Mouse (Mus musculus): ENCODE results near the gene Nudt4. TPM values are rescaled to one million over a fixed set of nuclear protein-coding genes. Genes with fewer than 3 reads are reported as not detected.
A peak's percentile ranks its signal among the peaks of the same experiment; 100 is the strongest.

Gene Nudt4
- total and polyA plus RNA-seq, 2 experiments from 2014 or later, result 71.2 to 87.6 TPM

DNA sequence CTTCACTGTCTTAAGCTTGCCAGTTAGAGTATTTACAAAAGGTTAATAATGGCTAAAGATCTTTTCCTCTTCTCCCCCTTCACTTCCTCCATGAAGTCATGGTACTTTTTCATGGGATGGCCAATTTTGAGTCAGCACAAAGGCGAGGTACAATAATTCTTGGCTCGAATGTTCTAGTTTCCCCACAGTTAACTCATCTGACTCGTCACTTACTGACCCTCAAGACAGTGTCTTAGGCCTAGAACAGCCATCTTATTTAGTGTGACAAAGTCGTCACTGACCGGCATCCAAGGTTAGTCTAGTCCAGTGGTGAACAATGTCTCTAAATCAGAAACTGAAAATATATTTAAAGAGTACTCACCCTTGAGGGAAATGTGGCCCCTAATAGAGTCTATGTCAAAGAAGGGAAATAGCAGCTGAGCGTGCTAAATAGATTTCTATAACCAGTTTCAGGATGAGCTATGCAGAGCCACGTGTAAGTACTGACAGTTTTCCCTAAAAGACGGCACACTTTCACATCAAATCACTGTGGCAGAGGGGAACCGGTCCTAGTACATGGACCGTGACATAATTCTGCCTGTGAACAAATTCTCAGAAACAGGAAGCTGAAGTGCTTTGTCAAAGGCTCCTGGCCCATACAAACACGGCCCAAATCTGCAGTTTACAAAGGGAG, 15.7 kb downstream of the Nudt4 start:
- Histone ChIP-seq H3K4me3 (ENCODE audit: low read depth, low read length) (no peak overlapping the region), H3K27me3 (ENCODE audit: insufficient read depth, low read length) (no peaks in the 10 kb centered on the region), H3K36me3 (ENCODE audit: insufficient read depth) (peaks cover 16% of the 10 kb centered on the region; the same call in 1 of the 2 replicates), H3K4me2 (ENCODE audit: low read depth) (no peak overlapping the region), H3K9me3 (ENCODE audit: low read length) (no peaks in the 10 kb centered on the region), H3K4me1 (ENCODE audit: insufficient read depth) (no peaks in the 10 kb centered on the region), H3K27ac (ENCODE audit: low read depth, low read length) (no peak overlapping the region), H3K9ac (no peak overlapping the region)
- DNase-seq (no peak), ATAC-seq (no peak)
- no peak for TF ChIP-seq CTCF (IDR thresholded peaks at IDR 0.05; ENCODE audit: low read depth)
- 83% methylated on average over 11 of the region's 11 CpGs for WGBS

DNA sequence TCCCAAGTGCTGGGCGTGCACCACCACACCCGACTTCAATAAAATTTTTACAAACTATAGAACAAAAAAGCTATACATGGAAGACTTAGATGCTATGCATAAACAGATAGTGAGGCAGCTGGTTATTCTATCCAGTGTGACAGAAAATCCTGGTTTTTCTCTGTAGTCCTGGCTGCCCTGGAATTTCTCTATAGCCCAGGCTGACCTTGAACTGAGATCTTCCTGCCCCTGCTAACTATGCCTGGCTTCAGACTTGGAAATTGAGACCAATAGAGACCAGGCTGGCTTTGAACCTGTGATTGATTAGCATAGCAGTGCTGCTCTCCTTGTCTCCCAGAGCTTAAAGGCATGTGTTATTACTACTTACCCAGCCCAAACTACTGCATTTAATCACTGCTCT, 17.8 kb downstream of the Nudt4 start:
- no peak overlapping the region for H3K9ac ChIP-seq
- no peak overlapping the region for H3K27ac ChIP-seq (ENCODE audit: low read depth, low read length)
- H3K4me3 ChIP-seq (ENCODE audit: low read depth, low read length), result no peak overlapping the region
- H3K4me2 ChIP-seq (ENCODE audit: low read depth), result no peak overlapping the region
- peaks cover 16% of the 10 kb centered on the region; the same call in 1 of the 2 replicates for H3K36me3 ChIP-seq (ENCODE audit: insufficient read depth)
- H3K27me3 ChIP-seq (ENCODE audit: insufficient read depth, low read length), result no peaks in the 10 kb centered on the region
- ATAC-seq (no peak), DNase-seq (no peak)
- TF ChIP-seq CTCF (IDR thresholded peaks at IDR 0.05; ENCODE audit: low read depth), result no peak
- H3K4me1 ChIP-seq (ENCODE audit: insufficient read depth), result no peaks in the 10 kb centered on the region
- 96% methylated on average over 2 of the region's 2 CpGs for WGBS
- no peaks in the 10 kb centered on the region for H3K9me3 ChIP-seq (ENCODE audit: low read length)

GRCm38 (mm10) chr10:95545051-95545450, 18.9 kb downstream of the Nudt4 start:
- DNase-seq (no peak), ATAC-seq (peak; percentile 32; the same call in 1 of the 2 replicates)
- Histone ChIP-seq H3K4me1 (ENCODE audit: insufficient read depth) (no peaks in the 10 kb centered on the region), H3K36me3 (ENCODE audit: insufficient read depth) (peaks cover 16% of the 10 kb centered on the region; the same call in 1 of the 2 replicates), H3K9me3 (ENCODE audit: low read length) (no peaks in the 10 kb centered on the region), H3K27ac (ENCODE audit: low read depth, low read length) (no peak overlapping the region), H3K4me3 (ENCODE audit: low read depth, low read length) (no peak overlapping the region), H3K9ac (no peak overlapping the region), H3K4me2 (ENCODE audit: low read depth) (no peak overlapping the region), H3K27me3 (ENCODE audit: insufficient read depth, low read length) (no peaks in the 10 kb centered on the region)
- 60% methylated on average over 4 of the region's 4 CpGs for WGBS
- TF ChIP-seq CTCF (IDR thresholded peaks at IDR 0.05; ENCODE audit: low read depth), result no peak

DNA sequence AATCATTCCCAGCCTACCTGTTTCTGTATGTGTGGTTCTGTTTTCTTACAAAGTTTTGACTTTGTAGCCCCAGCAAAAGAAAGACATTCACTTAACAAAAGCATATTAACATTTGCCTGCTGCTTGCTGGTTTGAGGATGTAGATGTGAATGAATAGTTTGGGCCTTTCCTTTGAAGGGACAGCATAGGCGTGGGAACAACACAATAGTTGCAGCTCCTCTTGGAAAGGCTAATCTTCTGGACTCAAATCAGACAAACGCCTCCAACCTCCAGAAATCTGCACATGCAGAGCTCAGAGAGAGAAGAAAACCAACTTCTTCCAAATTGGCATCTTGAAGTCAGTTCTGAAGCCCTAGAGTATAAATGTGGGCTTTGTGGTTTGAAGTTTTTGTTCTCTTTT, 19.3 kb downstream of the Nudt4 start:
- H3K9me3 ChIP-seq (ENCODE audit: low read length), result no peaks in the 10 kb centered on the region
- no peak overlapping the region for H3K4me3 ChIP-seq (ENCODE audit: low read depth, low read length)
- no peak for DNase-seq
- no peak overlapping the region for H3K27ac ChIP-seq (ENCODE audit: low read depth, low read length)
- ATAC-seq, result no peak
- H3K36me3 ChIP-seq (ENCODE audit: insufficient read depth), result peaks cover 16% of the 10 kb centered on the region; the same call in 1 of the 2 replicates
- H3K4me1 ChIP-seq (ENCODE audit: insufficient read depth), result no peaks in the 10 kb centered on the region
- WGBS, result 52% methylated on average over 2 of the region's 2 CpGs
- no peak overlapping the region for H3K9ac ChIP-seq
- H3K4me2 ChIP-seq (ENCODE audit: low read depth), result no peak overlapping the region
- H3K27me3 ChIP-seq (ENCODE audit: insufficient read depth, low read length), result no peaks in the 10 kb centered on the region
- no peak for TF ChIP-seq CTCF (IDR thresholded peaks at IDR 0.05; ENCODE audit: low read depth)

GRCm38 (mm10) chr10:95544004-95544403, 19.9 kb downstream of the Nudt4 start:
- Histone ChIP-seq H3K9me3 (ENCODE audit: low read length) (no peaks in the 10 kb centered on the region), H3K36me3 (ENCODE audit: insufficient read depth) (peaks cover 12% of the 10 kb centered on the region; the same call in 1 of the 2 replicates), H3K27ac (ENCODE audit: low read depth, low read length) (no peak overlapping the region), H3K4me1 (ENCODE audit: insufficient read depth) (no peaks in the 10 kb centered on the region), H3K4me2 (ENCODE audit: low read depth) (no peak overlapping the region), H3K9ac (no peak overlapping the region), H3K4me3 (ENCODE audit: low read depth, low read length) (no peak overlapping the region), H3K27me3 (ENCODE audit: insufficient read depth, low read length) (no peaks in the 10 kb centered on the region)
- ATAC-seq (no peak), DNase-seq (no peak)
- no peak for TF ChIP-seq CTCF (IDR thresholded peaks at IDR 0.05; ENCODE audit: low read depth)

- H3K36me3 ChIP-seq (ENCODE audit: insufficient read depth), result peaks cover 9% of the 10 kb centered on the region; the same call in 1 of the 2 replicates
- TF ChIP-seq CTCF (IDR thresholded peaks at IDR 0.05; ENCODE audit: low read depth), result no peak
- no peak overlapping the region for H3K9ac ChIP-seq
- no peak for DNase-seq
- H3K27ac ChIP-seq (ENCODE audit: low read depth, low read length), result no peak overlapping the region
- WGBS, result 89% methylated on average over 2 of the region's 2 CpGs
- no peaks in the 10 kb centered on the region for H3K9me3 ChIP-seq (ENCODE audit: low read length)
- H3K4me1 ChIP-seq (ENCODE audit: insufficient read depth), result no peaks in the 10 kb centered on the region
- H3K27me3 ChIP-seq (ENCODE audit: insufficient read depth, low read length), result no peaks in the 10 kb centered on the region
- H3K4me2 ChIP-seq (ENCODE audit: low read depth), result no peak overlapping the region
- ATAC-seq, result no peak
- H3K4me3 ChIP-seq (ENCODE audit: low read depth, low read length), result no peak overlapping the region
These were observed 20.6 kb downstream of the Nudt4 start for GRCm38 (mm10) chr10:95543377-95543776.

- WGBS, result 67% methylated on average over 4 of the region's 4 CpGs
- TF ChIP-seq CTCF (IDR thresholded peaks at IDR 0.05; ENCODE audit: low read depth), result no peak
- ATAC-seq (no peak), DNase-seq (no peak)
- H3K4me3 ChIP-seq (ENCODE audit: low read depth, low read length), result no peak overlapping the region
- no peaks in the 10 kb centered on the region for H3K27me3 ChIP-seq (ENCODE audit: insufficient read depth, low read length)
- no peaks in the 10 kb centered on the region for H3K9me3 ChIP-seq (ENCODE audit: low read length)
- H3K36me3 ChIP-seq (ENCODE audit: insufficient read depth), result peaks cover 5% of the 10 kb centered on the region; the same call in 1 of the 2 replicates
- no peak overlapping the region for H3K27ac ChIP-seq (ENCODE audit: low read depth, low read length)
- H3K9ac ChIP-seq, result no peak overlapping the region
- H3K4me1 ChIP-seq (ENCODE audit: insufficient read depth), result no peaks in the 10 kb centered on the region
- no peak overlapping the region for H3K4me2 ChIP-seq (ENCODE audit: low read depth)
These were observed 21.0 kb downstream of the Nudt4 start for GRCm38 (mm10) chr10:95542916-95543315.

Measured in forebrain, postnatal 0 days (tissue).